Mouse (Mus musculus) cerebellum, postnatal 36 days (tissue): ENCODE data around the gene Slc38a4.

ENCODE experiments used
- DNase-seq, 2 experiments: peaks; one replicate each; pipeline ENCODE4 v3.0.0; 2021 to 2022; ENCODE audit warnings: mixed read lengths in 2 of 2

The Slc38a4 gene

GRCm38 (mm10) chr15:96963318-96963717 lies 92.4 kb downstream of the Slc38a4 start:
- no peak for DNase-seq

GRCm38 (mm10) chr15:96960343-96960742 lies 95.4 kb downstream of the Slc38a4 start:
- no peak for DNase-seq

GRCm38 (mm10) chr15:96959247-96959646 lies 96.5 kb downstream of the Slc38a4 start:
- no peak for DNase-seq

GRCm38 (mm10) chr15:96956699-96957098 lies 99.1 kb downstream of the Slc38a4 start:
- no peak for DNase-seq

GRCm38 (mm10) chr15:96954389-96954788 lies 101.4 kb downstream of the Slc38a4 start:
- DNase-seq = no peak

- DNase-seq = no peak
These were observed 101.9 kb downstream of the Slc38a4 start for GRCm38 (mm10) chr15:96953938-96954238.

GRCm38 (mm10) chr15:96953112-96953937 lies 102.4 kb downstream of the Slc38a4 start:
- peak; percentile 54 to 58 for DNase-seq

GRCm38 (mm10) chr15:96952488-96952887 lies 103.3 kb downstream of the Slc38a4 start:
- no peak for DNase-seq

- DNase-seq = no peak
These were observed 104.0 kb downstream of the Slc38a4 start for GRCm38 (mm10) chr15:96951783-96952182.

- DNase-seq = peak; percentile 13 to 20
These were observed 107.3 kb downstream of the Slc38a4 start for GRCm38 (mm10) chr15:96948471-96948870.
